Comparison of ENCODE assay signal across 18 mouse cellular contexts in genomic region chr5:105849222-105849621, GRCm38 (mm10). TPM values are rescaled to one million over a fixed set of nuclear protein-coding genes. Genes with fewer than 3 reads are reported as not detected.
DNase-seq lines count a peak whose midpoint lies in the region; ATAC-seq lines count a peak whose summit lies in the region.
"Had no signal": no experiment of that assay in that cellular context is flagged by ENCODE, and none has a peak within 500 bp of the region (broad histone marks: within the 10 kb centered on the region; RNA-seq: fewer than 3 reads in every experiment).

No protein-coding gene starts in this region.

- H3K4me2 ChIP-seq in lung, embryonic 15.5 days: no peak overlapping the region
- H3K4me2 ChIP-seq: midbrain, embryonic 12.5 days had no signal

- H3K9me3 ChIP-seq in lung, embryonic 15.5 days: no peaks in the 10 kb centered on the region
- H3K9me3 ChIP-seq: midbrain, embryonic 12.5 days had no signal

- H3K27ac ChIP-seq in lung, embryonic 15.5 days: peak overlapping the region; percentile 16; the same call in 1 of the 2 replicates
- H3K27ac ChIP-seq: layer of hippocampus, adult 2 months; midbrain, embryonic 12.5 days had no signal

- no peak for ATAC-seq in lung, embryonic 15.5 days (ENCODE audit: borderline replicate concordance, extremely low read depth, low FRiP score, low TSS enrichment)
- peak; percentile 80 for ATAC-seq in activated CD4-positive, CD25-positive, alpha-beta regulatory T cell, adult 4 months
- ATAC-seq in granulocyte monocyte progenitor cell, adult 5-6 weeks (replicated peaks; ENCODE audit: poor library complexity, severe bottlenecking): peak; percentile 57
- ATAC-seq: forebrain, embryonic 16.5 days; hindbrain, embryonic 16.5 days; liver, postnatal 0 days had no signal

- DNase-seq in lung, postnatal 14 days: no peak
- peak; percentile 32 to 38 for DNase-seq in thymus, postnatal 10 days (ENCODE audit: low spot score in 2 of 2)
- DNase-seq in cerebellum, postnatal 14 days: no peak
- DNase-seq in cerebellum, postnatal 4 days (ENCODE audit: low spot score in 2 of 2): no peak
- no peak for DNase-seq in heart, postnatal 25 days (ENCODE audit: low spot score)
- DNase-seq: cerebellum, adult 2 months; heart, postnatal 14 days; kidney, adult 9 months; liver, postnatal 0 days had no signal

- 56% methylated on average over 4 of the region's 4 CpGs for WGBS in lung, embryonic 15.5 days

- intact Hi-C loops in heart, postnatal 25 days (cut with DNase I): loop anchor here (5.0 kb wide), 1 partner anchor 92 kb away; no protein-coding TSS in a partner anchor

- peaks cover 18% of the 10 kb centered on the region for H3K4me1 ChIP-seq in lung, embryonic 15.5 days
- H3K4me1 ChIP-seq: midbrain, embryonic 12.5 days had no signal

- H3K9ac ChIP-seq in lung, embryonic 15.5 days: no peak overlapping the region
- H3K9ac ChIP-seq: liver, postnatal 0 days; midbrain, embryonic 12.5 days had no signal

- no peaks in the 10 kb centered on the region for H3K36me3 ChIP-seq in lung, embryonic 15.5 days
- H3K36me3 ChIP-seq: midbrain, embryonic 12.5 days had no signal

- H3K4me3 ChIP-seq in lung, embryonic 15.5 days: no peak overlapping the region
- H3K4me3 ChIP-seq: layer of hippocampus, adult 2 months; midbrain, embryonic 12.5 days; myocyte had no signal

- no peaks in the 10 kb centered on the region for H3K27me3 ChIP-seq in lung, embryonic 15.5 days
- H3K27me3 ChIP-seq: CH12.LX; midbrain, embryonic 12.5 days had no signal

RNA-seq across cellular contexts. Expression of gene Zfp326, which starts 27.1 kb away (rescaled TPM):
- 38.0 and 41.4 TPM in 2 replicates for polyA plus RNA-seq in lung, embryonic 15.5 days (2015; fragmentation: Nextera tagmentation; extraction: Ambion mirVana)
- polyA plus RNA-seq in activated CD4-positive, CD25-positive, alpha-beta regulatory T cell, adult 4 months (2017; shearing (Covaris generic)): 10 to 100 TPM; 12.4 to 14.0 TPM
- total RNA-seq in granulocyte monocyte progenitor cell, adult 5-6 weeks (2014; fragmentation: Nextera tagmentation): 33.5 and 33.9 TPM in 2 replicates
- 48.7 and 49.1 TPM in 2 replicates for total RNA-seq in granulocyte monocyte progenitor cell, adult 5-6 weeks (2017)
- 10 to 100 TPM; 13.6 to 14.4 TPM for total RNA-seq in heart, postnatal 25 days (2021)

Comparison
In these comparisons a context has a peak if more than half of its experiments do, and no peak if none do; other contexts are left out.
1. DNase-seq: peak in thymus, postnatal 10 days (2 of 2); none in lung, postnatal 14 days (single experiment), cerebellum, postnatal 14 days (0 of 2), cerebellum, postnatal 4 days (0 of 2) and heart, postnatal 25 days (single experiment).